Mouse (Mus musculus): Measurements from ENCODE around the gene Ces1b. TPM values are rescaled to one million over a fixed set of nuclear protein-coding genes. Genes with fewer than 3 reads are reported as not detected.

The Ces1b gene
- polyA plus RNA-seq (2017; shearing (Covaris generic)), result not detected

DNA sequence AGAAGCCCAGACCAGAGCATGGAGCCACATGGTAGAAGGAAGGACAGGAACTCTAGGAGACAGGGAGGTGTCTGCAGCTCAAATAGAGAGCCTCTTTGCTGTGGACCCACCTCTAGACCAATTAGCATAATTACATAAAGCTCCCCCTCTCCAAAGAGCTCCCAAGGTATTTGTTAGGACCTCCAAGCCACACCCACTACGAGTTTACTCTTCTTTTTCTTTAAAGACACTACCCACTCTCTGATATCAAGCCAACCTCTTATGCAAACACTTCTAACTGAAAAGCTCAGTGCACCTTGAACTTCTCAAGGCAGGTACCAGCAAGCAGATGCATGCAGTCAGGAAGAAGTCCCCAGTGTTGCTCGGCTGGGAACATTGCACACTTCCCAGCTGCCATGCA lies at the start of gene Ces1b:
TSS of gene Ces1b (minus strand) at position 131 of the 400 bp plus-strand sequence.
- no peak for ATAC-seq

GRCm38 (mm10) chr8:93126476-93126875 lies 46.7 kb upstream of the Ces1b start:
- no peak for ATAC-seq

GRCm38 (mm10) chr8:93122005-93122404 lies 42.2 kb upstream of the Ces1b start:
- no peak for ATAC-seq

GRCm38 (mm10) chr8:93095376-93095775 lies 15.6 kb upstream of the Ces1b start:
- ATAC-seq, result no peak

DNA sequence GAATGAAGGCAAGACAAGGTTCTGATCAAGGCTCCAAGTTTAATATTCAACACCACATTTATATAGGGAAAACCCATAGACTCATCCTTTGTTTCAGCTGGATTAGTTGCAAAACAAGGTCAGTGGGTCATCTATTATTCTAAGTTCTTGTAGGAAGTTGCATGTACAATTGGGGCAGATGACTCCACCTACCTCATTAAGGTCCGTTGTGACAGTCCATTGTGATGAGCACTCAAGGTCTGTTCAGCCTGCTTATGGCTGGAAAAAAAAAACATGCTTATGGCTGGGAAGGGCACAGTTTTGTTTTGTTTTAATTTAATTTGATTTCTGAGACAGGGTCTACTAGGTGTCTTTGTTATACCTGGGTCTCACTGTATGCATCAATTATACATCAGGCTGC lies 11.5 kb upstream of the Ces1b start:
- ATAC-seq, result no peak

- ATAC-seq, result no peak
Measured at GRCm38 (mm10) chr8:93088686-93089122, 8.9 kb upstream of the Ces1b start.

GRCm38 (mm10) chr8:93088193-93088592 lies 8.4 kb upstream of the Ces1b start:
- ATAC-seq, result no peak

DNA sequence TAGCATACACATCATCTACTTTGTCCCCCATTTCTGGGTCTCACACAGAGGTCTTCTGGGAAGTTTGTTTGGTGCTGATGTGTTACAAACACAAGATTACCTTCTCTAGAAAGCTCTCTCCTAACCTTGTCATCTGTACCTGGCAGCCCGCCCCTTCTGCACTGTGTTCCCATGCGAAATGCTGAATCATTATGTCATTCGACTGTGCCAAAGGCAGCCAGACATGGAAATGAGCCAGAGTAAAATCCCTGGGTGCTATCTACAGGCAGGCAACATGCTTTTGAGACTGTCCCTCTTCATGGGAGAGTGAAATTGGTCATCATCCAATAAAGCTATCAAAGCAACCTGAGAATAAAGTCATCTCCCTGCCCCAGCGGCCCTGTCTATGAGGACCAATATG lies 4.6 kb downstream of the Ces1b start:
- no peak for ATAC-seq

GRCm38 (mm10) chr8:93063416-93064117 lies 16.2 kb downstream of the Ces1b start:
- ATAC-seq, result no peak

DNA sequence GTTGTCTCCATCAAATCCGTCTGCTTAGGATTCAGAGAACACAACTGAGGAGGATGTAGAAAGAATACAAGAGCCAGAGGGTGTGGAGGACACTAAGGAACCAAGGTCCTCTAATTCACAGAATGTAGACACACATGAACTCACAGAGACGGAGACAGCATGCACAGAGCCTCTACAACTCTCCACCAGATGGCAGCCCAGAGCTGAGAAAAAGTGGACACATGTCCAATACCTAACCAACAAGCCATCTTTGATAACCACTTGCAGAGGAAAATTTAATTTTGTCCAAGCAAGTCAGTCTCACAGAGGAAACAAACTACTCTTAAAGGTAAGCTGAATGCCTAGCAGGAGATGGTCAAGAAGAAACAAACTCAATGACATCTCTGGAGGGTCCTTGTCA lies 20.6 kb downstream of the Ces1b start:
- no peak for ATAC-seq

DNA sequence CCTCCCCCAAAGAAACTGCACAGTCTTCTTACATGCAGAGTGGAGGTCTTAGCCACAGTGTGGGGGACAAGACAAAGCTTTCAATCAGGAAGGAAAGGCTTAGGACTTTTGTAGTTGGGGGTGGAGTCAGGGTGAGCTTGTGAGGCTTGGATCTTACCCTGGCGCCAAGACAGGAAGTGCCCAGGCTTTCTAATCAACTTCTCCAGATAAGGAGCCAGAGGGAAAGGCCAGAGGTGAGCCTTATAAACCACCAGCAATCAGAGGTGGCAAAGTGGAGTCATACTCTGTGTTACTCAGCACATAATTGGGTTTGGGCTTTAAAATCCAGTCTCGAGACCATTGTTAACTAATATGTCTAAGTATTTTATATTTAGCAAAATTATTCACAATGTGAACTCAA lies 24.6 kb downstream of the Ces1b start:
- ATAC-seq, result no peak

- ATAC-seq, result no peak
Measured at GRCm38 (mm10) chr8:93048510-93049416, 31.1 kb downstream of the Ces1b start.

GRCm38 (mm10) chr8:93048092-93048491 lies 31.7 kb downstream of the Ces1b start, which contains the start of gene Ces1a:
Ces1a (minus strand) TSS chr8:93048192.
- ATAC-seq, result no peak

DNA sequence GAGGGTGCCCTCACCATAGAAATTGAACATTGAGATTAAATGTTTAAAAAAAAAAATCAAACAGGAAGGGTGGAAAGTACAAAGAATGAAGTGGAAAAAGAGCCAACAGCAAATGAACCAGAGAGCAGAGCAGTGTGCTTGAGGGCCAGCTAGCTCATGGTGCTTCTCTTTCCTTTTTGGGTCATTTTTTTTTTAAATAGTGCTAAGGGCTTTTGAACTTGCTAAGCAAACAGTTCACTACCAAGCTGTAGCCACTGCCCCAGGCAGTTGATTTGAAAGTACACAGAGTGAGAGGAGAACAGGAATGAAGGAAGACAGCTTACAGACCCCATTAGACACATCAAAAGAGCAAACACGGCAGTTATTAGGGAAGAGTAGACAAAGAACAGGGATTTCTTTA lies 36.7 kb downstream of the Ces1b start:
- ATAC-seq, result no peak

- no peak for ATAC-seq
Measured at GRCm38 (mm10) chr8:93040776-93041567, 38.8 kb downstream of the Ces1b start.

GRCm38 (mm10) chr8:93040256-93040655 lies 39.6 kb downstream of the Ces1b start:
- no peak for ATAC-seq

DNA sequence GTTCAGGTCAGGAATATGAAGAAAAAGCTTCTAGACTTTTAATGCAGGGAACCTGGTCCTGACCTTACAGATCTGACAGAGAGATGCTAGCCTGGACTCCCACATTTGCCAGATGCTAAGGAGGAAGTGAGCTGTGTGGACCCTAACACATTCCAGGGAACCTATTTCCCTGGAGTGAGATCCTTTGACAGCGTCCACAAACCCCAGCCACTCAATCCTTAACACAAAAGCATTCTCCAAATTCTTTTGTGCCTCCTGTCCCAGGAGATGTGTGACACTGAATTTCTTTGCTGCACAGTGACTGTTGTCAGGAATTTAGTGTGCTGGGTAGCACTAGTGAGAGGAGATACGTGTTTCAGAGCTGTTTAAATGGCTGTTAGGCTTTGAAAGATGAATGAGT lies 41.0 kb downstream of the Ces1b start:
- no peak for ATAC-seq

DNA sequence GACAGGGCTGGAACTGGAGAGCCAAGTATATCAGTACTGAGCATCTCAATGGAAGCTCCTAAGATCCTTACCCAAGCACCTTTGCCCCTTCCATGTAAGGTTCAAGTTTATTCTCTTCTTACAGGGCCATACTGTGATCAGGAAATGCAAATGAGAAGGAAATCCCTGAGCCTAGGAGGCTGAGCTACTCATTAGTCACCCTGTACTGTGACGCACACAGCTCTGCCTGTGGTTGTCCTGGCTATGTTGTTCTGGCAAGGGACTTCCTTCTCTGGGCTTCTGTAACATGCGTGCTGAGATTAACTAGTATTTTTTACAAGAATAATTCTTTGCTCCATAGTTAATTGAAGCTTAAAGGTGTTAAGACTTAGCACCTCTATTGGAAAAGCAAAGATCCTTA lies 49.2 kb downstream of the Ces1b start:
- ATAC-seq, result no peak

DNA sequence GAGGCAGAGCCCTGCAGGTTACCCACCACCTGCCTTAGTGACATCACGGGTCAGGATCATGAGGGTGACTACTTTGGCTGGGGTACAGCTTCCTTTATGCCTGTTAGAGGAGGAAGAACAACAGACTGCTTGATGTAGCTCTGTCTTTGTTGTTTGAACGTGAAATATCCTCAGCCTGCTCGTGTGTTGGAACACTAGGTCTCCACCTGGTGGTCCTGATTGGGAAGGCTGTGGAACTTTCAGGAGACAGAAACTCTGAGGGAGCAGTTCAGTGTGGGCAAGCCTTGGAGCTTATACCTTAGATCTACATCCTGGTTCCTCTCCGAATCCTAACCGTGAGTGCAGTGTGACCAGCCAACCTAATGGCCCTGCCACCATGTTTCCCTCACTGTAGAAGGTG lies 58.1 kb downstream of the Ces1b start:
- no peak for ATAC-seq

DNA sequence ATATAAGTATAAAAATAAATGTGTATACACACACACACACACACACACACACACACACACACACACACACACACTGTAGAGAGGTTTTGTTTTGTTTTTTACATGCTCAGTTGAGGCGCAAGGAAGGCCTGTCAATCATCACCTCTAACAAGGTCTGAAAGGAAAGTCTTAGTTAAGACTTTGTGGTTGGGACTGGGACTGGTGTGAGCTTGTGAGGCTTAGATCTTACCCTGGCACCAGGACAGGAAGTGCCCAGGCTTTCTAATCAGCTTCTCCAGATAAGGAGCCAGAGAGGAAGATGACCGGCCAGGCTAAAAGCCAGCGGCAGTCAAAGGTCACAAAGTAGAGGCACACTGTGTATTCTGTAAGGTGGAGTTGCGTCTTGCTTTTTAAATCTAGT lies 65.5 kb downstream of the Ces1b start:
- ATAC-seq, result no peak

GRCm38 (mm10) chr8:93012226-93012625 lies 67.6 kb downstream of the Ces1b start:
- no peak for ATAC-seq

DNA sequence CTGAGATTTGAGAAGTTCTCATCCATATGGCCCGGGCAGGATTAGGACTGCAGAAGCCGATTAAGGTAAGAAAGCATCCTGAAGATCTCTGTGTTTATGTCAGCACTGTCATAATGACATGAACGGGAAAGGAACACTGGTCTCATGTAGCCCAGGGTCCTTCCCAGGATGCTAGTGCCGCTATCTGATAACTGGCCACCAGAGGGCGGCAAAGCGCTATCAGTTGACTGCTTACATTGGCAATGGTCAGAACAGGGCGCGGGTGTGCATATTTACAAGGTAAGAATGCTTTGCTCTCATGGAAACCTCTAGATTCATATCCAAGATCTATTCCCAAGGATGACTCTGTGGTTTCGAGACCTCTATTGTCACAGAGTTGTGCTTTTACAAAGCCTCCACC lies 68.4 kb downstream of the Ces1b start:
- ATAC-seq, result no peak

- no peak for ATAC-seq
Measured at GRCm38 (mm10) chr8:93010286-93010685, 69.5 kb downstream of the Ces1b start.

All from inflammation-experienced regulatory T-cells, adult 6 months (primary cell).